In the genomic region with DNA sequence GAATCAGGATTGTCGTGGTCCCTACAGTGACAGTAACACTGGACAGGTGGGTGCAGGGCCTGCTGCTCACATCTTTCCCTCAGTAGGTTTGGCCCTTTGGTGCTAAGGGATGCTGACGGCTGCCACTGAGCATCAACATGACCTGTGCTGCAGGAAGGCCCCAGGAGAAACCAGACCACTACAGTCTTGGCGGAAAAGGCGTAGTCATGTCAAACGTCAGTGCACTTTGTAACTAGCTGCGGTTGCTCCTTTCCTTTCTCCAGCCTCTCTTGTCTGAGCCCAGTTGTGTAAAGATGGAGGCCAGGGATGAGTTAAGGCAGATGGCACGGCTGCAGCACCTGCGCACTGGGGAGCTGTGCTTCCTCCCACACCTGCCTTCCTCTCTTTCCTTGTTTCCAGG, we compare ENCODE assay signal across 15 mouse cellular contexts. TPM values are rescaled to one million over a fixed set of nuclear protein-coding genes. Genes with fewer than 3 reads are reported as not detected.
"Had no signal": no experiment of that assay in that cellular context is flagged by ENCODE, and none has a peak within 500 bp of the region (broad histone marks: within the 10 kb centered on the region; RNA-seq: fewer than 3 reads in every experiment).

No protein-coding gene starts in this region.

- H3K9me3 ChIP-seq: limb, embryonic 13.5 days; midbrain, embryonic 12.5 days; stomach, embryonic 15.5 days had no signal

- H3K9ac ChIP-seq: limb, embryonic 13.5 days; liver, embryonic 14.5 days; midbrain, embryonic 12.5 days; stomach, embryonic 15.5 days had no signal

- DNase-seq: kidney, adult 18-20 months; kidney, postnatal 10 days; left cerebral cortex, postnatal 4 days; lung, adult 18-20 months had no signal

- ATAC-seq: midbrain, embryonic 16.5 days had no signal

- H3K36me3 ChIP-seq: limb, embryonic 13.5 days; midbrain, embryonic 12.5 days; stomach, embryonic 15.5 days had no signal

- H3K27ac ChIP-seq: limb, embryonic 13.5 days; liver, embryonic 14.5 days; midbrain, embryonic 12.5 days; stomach, embryonic 15.5 days had no signal

- H3K4me3 ChIP-seq: limb, embryonic 13.5 days; midbrain, embryonic 12.5 days; stomach, embryonic 15.5 days had no signal

- H3K4me1 ChIP-seq: midbrain, embryonic 12.5 days; stomach, embryonic 15.5 days had no signal

- H3K27me3 ChIP-seq: limb, embryonic 13.5 days; midbrain, embryonic 12.5 days; stomach, embryonic 15.5 days had no signal

- H3K4me2 ChIP-seq: limb, embryonic 13.5 days; midbrain, embryonic 12.5 days; stomach, embryonic 15.5 days had no signal

RNA-seq across cellular contexts. Expression of a gene that starts 14.3 kb away (rescaled TPM):
- polyA plus RNA-seq: midbrain, embryonic 16.5 days; neural tube, embryonic 14.5 days had no signal

RNA-seq across cellular contexts. Expression of a gene that starts 21.3 kb away (rescaled TPM):
- polyA plus RNA-seq: intestine, embryonic 14.5 days; kidney, embryonic 14.5 days; limb, embryonic 13.5 days; liver, adult 2 months; lung, embryonic 16.5 days; midbrain, embryonic 12.5 days; midbrain, embryonic 16.5 days; neural tube, embryonic 14.5 days; stomach, embryonic 15.5 days; urinary bladder, adult 2 months had no signal
